Mouse (Mus musculus) ES-E14 (cell line): ENCODE data around the gene Ttll10.

Experiments
- HCFC1 ChIP-seq: IDR thresholded peaks from 2 replicates; pipeline ENCODE4 v1.6.1; 2012; ENCODE audit warnings: low read length, inconsistent platforms, borderline replicate concordance; ENCODE audit not compliant: insufficient read depth
- MAFK ChIP-seq: IDR thresholded peaks from 2 replicates; pipeline ENCODE4 v1.6.1; 2014; ENCODE audit warnings: mild to moderate bottlenecking, low read depth, low read length, inconsistent platforms; ENCODE audit not compliant: insufficient read depth
- ZC3H11A ChIP-seq: IDR thresholded peaks from 2 replicates; pipeline ENCODE4 v1.6.1; 2012; ENCODE audit warnings: low read depth, mild to moderate bottlenecking, inconsistent platforms, low read length, borderline replicate concordance
- ZNF384 ChIP-seq: IDR thresholded peaks from 2 replicates; pipeline ENCODE4 v1.6.1; 2012; ENCODE audit warnings: low read depth, low read length, inconsistent platforms

GRCm38 (mm10) chr4:156055173-156055572 is 4.0 kb downstream of the Ttll10 start:
- TF ChIP-seq ZC3H11A, result no peak
- TF ChIP-seq ZNF384, result no peak
- no peak for TF ChIP-seq HCFC1
- TF ChIP-seq MAFK, result no peak
